Mouse (Mus musculus) cerebellum, adult 11 months (tissue): ENCODE measurements around the gene Shank2.

Source experiments
- DNase-seq: peaks from one replicate; pipeline ENCODE4 v3.0.0; 2022

Shank2 gene

GRCm38 (mm10) chr7:144285066-144285633 lies 283.4 kb downstream of the Shank2 start:
- no peak for DNase-seq

- no peak for DNase-seq
These were observed 284.2 kb downstream of the Shank2 start for GRCm38 (mm10) chr7:144285912-144286311.

GRCm38 (mm10) chr7:144287991-144288390 lies 286.3 kb downstream of the Shank2 start:
- DNase-seq = no peak

DNA sequence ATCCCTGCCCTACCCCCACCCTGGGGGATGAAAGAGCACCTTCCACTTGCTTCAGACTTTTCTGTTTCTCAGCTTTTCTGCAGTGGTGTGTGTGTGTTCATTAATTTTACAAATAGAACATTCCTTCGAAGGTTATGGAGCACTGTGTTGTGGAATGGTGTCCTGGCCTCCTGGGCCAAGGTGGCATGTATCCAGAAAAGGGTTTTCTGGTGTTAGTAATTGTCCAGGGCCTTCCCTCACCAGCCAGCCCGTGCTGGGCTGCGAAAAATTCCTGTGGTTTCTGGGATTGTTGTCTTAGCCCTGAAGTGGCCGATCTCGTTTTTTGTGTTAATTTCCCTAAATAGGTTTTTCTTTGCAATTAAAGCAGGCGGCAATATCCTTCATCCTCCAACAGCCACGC lies 289.8 kb downstream of the Shank2 start:
- DNase-seq = no peak

- DNase-seq = no peak
These were observed 291.9 kb downstream of the Shank2 start for GRCm38 (mm10) chr7:144293611-144294010.

DNA sequence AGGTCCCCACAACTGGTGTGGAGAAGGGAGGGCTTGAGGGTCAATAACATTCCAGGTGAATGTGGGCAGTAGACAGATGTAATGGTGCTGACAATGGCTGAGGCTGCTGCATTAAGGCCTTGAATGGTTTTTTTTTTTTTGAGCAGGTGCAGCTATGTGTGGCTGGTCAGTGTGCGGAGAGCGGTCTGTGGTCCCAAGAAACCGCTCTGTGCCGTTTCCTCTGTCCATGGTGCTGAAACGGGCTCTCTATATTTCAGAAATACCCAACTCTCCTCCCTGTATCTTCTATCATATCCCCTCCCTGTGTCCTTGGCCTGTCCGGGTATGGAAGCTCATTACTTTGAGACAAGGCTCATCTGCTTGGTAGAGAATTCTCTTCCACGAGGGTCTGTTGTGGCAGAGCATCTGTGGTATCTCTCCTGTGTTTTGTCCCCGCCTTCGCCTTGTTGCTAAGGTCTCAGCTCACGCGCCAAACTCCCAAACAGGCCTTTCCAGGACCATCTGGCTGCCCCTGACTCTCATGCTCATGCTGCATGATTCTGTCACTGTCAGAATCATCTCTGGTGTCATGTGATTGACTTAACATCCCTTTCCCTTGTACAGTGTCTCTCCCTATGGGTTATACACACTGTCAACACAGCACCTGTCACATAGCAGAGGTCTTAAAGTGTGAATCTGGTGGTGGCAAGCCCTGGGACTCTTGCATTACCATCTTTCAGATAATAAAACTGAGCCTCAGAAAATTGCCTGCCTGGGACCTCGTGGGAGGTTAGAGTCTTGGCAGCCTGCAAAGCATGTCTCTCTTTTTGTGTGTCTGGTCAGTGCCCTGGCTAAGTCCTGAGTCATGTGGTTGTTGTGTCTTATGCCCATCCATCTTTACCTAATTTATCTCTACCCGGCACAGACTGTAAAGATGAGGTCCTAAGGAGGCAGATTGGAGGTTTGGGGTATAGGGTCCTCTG lies 292.8 kb downstream of the Shank2 start:
- DNase-seq = no peak

DNA sequence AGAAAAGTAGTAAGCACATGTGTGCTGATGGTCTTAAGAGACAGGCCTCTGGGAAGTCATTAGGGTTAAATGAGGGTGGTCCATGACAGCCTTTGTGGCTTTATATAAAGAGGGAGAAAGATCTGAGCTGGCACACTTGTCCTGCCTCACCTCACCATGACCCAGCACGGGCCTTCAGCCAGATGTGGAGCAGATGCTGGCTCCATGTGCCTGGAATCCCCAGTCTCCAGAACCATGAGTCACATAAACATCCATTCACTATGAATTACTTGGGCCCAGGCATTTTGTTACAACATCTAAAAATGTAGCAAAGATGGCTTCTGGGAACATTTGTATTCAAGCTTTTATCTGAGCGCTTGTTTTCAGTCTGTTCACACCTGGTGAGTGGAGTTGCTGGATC lies 297.6 kb downstream of the Shank2 start:
- DNase-seq = no peak

GRCm38 (mm10) chr7:144301646-144302045 lies 299.9 kb downstream of the Shank2 start:
- DNase-seq = peak; percentile 39

GRCm38 (mm10) chr7:144302498-144302897 lies 300.8 kb downstream of the Shank2 start:
- DNase-seq = no peak

DNA sequence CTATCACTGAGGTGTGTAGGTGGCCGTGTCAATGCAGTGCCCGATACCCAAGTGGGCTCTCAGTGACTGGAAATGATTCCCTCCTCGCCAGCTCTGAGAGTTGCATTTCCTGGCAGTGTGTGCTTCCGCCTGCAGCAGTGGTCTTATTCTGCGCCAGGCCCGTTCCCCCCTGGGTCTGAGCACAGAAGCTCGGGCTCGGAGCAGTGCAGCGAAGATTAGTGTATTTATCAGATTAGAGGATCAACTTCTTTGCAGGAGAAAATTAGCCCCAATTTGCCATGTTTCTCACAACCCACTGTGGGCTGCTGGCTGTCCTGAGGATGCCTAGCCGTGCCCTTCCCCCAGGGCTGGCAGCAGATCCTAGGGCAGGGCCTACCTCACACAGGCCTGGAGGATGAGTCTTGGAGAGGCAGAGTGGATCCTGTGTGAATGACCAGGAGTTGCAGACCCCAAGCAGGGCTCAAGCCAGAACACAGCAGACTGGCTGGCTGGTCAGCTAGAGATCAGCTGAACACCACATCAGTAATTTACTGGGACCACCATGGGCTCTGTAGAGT lies 306.2 kb downstream of the Shank2 start:
- no peak for DNase-seq

DNA sequence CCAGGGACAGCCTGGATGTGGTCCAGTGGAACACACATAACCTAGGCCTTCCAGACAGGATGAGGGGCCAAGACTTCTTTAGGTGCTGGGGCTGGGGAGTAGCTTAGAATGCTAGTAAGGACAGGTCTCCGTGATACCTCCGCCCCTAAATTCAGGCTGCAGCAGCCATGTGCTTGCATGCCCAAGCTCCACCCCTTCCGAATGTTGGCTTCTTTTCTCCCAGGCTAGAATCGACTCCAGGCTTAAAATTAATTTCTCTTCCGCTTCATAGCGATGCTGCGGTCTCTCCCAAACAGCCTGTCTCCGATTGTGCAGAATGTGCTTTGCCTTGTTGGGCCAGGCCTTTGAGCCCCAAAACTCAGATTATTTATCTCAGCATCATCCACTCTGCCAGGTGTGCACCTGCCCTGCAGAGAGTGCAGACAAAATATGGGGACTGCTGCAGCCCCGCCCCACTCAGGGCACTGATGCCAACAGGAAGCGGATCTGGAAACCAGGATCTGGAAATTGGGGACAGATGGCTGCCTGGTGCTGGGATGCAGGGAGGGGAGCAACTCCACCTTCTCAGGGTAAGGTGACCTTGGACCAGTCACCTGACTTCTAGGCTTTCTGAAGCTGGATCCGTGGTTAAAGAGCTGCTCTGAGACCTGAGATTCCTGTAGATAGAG lies 312.8 kb downstream of the Shank2 start:
- no peak for DNase-seq

GRCm38 (mm10) chr7:144316224-144316623 lies 314.5 kb downstream of the Shank2 start:
- no peak for DNase-seq

GRCm38 (mm10) chr7:144316797-144317196 lies 315.1 kb downstream of the Shank2 start:
- DNase-seq = no peak

- no peak for DNase-seq
These were observed 322.3 kb downstream of the Shank2 start for GRCm38 (mm10) chr7:144324077-144324476.

DNA sequence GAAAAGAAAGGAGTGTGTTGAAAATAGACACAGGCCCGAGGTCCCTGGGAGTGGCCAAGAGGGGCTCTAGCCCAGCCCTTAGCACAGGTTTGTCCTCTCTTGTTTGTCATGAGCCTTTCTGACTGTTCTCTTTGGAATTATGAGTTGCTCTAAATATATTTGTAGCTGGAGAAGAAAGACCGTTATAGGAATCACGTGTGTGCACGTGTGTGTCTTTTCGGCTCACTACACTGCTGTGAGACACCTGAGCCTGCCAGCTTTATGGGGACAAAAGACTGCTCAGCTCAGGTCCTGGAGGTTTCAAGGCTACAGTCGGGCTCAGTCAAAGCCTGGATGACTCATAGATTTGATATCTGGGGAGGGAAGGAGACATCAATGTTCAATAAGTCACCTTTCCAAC lies 323.1 kb downstream of the Shank2 start:
- DNase-seq = no peak

DNA sequence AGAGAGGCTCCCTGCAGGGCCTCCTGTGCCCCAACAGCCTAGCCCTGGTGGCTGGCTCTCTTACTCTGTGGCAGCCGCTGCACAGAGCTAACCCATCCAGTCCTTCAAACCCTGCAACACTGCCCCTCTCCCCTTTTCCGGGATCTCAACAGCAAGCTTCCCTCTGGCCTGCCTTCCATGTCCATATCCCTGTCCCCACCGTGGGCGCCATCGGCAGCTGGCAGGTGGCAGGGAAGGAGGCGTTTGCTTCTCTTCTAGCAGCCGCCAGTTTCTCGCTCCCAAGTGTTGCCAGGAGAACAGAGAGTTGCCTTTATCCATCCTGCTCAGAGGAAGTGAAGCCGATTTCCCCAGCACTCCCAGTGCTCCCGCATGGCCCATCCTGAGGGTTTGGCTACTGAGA lies 323.9 kb downstream of the Shank2 start:
- no peak for DNase-seq

GRCm38 (mm10) chr7:144329403-144329890 lies 327.7 kb downstream of the Shank2 start:
- DNase-seq = peak; percentile 8

DNA sequence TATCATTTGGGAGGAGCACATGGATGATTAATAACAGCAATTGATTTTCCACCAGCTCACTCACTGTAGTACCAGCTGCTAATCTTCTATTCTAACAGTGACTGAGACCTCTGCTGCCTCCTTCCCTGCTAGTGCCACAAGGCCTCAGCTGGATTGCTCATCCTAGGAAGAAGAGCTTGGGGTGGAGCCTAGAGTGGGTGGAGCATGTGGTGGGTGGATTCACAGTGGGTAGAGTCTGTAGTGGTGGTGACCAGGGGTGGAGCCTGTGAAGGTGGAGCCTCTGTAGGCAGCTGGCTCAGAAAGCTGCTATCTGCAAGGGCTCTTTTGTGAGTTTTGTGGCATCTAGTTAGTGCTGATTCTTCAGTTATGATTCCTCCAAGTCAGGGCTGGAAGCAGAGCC lies 334.9 kb downstream of the Shank2 start:
- no peak for DNase-seq

- DNase-seq = no peak
These were observed 337.0 kb downstream of the Shank2 start for GRCm38 (mm10) chr7:144338694-144339093.

DNA sequence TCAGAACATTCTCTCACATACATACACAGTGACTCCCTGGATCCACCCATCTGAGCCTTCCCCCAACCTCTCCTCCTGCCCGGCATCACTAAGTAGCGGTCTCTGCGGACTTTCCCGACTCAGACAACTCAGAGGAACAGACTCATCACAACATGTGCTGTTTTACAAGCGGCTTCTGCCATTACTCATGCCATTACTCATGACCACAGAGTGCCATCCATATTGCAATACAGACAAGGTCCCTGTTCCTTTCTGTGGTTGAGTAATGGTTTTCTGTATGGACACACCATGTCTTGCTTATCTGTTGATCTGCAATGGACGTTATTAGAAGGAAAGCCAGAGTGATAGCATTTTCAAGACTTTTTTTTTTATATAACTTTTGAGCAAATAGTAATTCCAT lies 338.6 kb downstream of the Shank2 start:
- DNase-seq = no peak

DNA sequence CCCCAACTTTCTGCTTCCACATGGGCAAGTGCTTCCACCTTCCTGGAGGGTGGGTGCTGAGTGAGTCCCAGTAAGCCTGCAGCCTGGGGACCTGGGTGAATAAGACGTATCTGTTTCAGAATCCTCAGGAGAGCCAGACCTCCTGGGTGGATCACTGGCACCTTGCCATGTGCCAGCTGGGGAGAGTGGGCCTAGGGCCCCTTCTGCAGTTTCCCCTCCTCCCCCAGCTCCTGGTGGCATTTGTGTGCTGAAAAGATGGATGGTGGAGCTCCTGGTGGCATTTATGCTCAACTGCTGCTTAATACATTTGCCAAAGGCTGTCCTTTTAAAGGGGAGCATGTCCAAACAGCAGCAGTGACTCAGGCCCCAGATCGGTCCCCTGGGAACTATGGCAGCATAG lies 364.4 kb downstream of the Shank2 start:
- no peak for DNase-seq

DNA sequence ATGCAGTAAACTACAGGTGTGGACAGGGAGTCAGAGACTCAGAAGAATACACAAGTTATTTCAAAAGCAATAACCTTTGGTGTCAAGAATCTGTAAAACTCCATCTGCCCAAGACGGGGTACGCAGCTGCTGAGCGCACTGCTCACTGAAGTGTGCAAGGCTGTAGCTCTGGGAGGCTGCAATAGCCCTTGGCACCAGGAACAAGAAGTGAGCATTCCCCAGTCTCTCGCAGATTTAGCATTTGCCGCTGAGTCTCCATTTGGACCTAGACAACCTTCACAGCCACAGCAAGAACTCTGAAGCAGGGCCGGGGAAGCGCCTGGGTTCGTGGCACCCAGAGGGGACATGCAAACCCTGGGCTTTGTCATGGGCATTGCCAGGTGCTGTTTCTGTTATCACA lies 371.3 kb downstream of the Shank2 start:
- no peak for DNase-seq

GRCm38 (mm10) chr7:144375483-144375882 lies 373.8 kb downstream of the Shank2 start:
- no peak for DNase-seq
